Mouse (Mus musculus): ENCODE data around the gene Dnajc1.

The Dnajc1 gene

GRCm38 (mm10) chr2:18372400-18373182 is 20.0 kb downstream of the Dnajc1 start:
- Histone ChIP-seq H3K27me3 (ENCODE audit: insufficient read depth, low read length) (no peaks in the 10 kb centered on the region), H3K9me3 (ENCODE audit: low read length) (no peaks in the 10 kb centered on the region), H3K4me1 (replicated peaks; ENCODE audit: low read depth, low read length) (no peaks in the 10 kb centered on the region), H3K36me3 (ENCODE audit: insufficient read depth, low read length) (no peaks in the 10 kb centered on the region), H3K4me3 (replicated peaks; ENCODE audit: low read length) (no peak overlapping the region)
- no peak for TF ChIP-seq CTCF (conservative IDR thresholded peaks at IDR 0.05; ENCODE audit: low read length)
- TF ChIP-seq POU5F1 (IDR thresholded peaks at IDR 0.05; ENCODE audit: borderline replicate concordance, low read length) = no peak
- TF ChIP-seq NANOG (IDR thresholded peaks at IDR 0.05; ENCODE audit: borderline replicate concordance, low read length) = no peak

DNA sequence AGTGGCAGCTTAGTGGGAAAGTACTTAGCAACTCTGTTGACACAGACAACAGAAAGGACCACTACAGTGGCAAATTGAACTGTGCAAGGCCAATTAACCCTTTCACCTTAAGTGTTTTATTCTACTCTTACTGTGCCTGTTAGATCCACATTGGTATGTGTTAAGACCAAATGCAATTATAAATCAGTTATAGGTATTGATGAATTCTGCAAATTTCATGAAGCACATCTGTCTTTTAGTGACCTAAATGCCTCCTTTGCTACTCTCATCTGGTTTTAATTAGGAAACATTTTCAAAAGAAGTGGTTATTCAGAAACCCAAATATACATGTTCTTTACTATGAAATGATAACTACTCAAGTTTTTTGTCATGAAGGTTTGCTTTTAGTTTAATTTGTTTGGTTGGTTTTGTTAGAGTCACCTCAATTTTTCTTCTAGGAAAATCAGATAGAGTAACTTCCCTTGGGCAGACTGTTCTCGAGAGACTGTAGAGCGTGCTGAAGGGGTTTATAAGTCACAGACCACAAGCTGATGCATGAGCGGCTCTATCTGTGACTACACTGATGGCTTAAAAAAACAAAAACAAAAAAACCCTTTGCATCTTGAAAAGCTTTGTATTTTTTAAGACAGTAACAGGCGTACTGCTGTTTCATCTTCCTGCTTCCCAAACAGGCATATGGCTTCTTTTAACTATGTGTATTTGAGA is 21.7 kb downstream of the Dnajc1 start:
- Histone ChIP-seq H3K4me1 (replicated peaks; ENCODE audit: low read depth, low read length) (no peaks in the 10 kb centered on the region), H3K36me3 (ENCODE audit: insufficient read depth, low read length) (no peaks in the 10 kb centered on the region), H3K27me3 (ENCODE audit: insufficient read depth, low read length) (no peaks in the 10 kb centered on the region), H3K9me3 (ENCODE audit: low read length) (0 out of 2 replicates have a peak, but pooled peaks cover 2% of the 10 kb centered on the region), H3K4me3 (replicated peaks; ENCODE audit: low read length) (no peak overlapping the region)
- TF ChIP-seq POU5F1 (IDR thresholded peaks at IDR 0.05; ENCODE audit: borderline replicate concordance, low read length) (no peak), NANOG (IDR thresholded peaks at IDR 0.05; ENCODE audit: borderline replicate concordance, low read length) (no peak), CTCF (conservative IDR thresholded peaks at IDR 0.05; ENCODE audit: low read length) (no peak)

- no peak for TF ChIP-seq NANOG (IDR thresholded peaks at IDR 0.05; ENCODE audit: borderline replicate concordance, low read length)
- no peak for TF ChIP-seq POU5F1 (IDR thresholded peaks at IDR 0.05; ENCODE audit: borderline replicate concordance, low read length)
- TF ChIP-seq CTCF (conservative IDR thresholded peaks at IDR 0.05; ENCODE audit: low read length) = no peak
- Histone ChIP-seq H3K27me3 (ENCODE audit: insufficient read depth, low read length) (no peaks in the 10 kb centered on the region), H3K9me3 (ENCODE audit: low read length) (peaks cover 9% of the 10 kb centered on the region; the same call in 1 of the 2 replicates), H3K36me3 (ENCODE audit: insufficient read depth, low read length) (no peaks in the 10 kb centered on the region), H3K4me3 (replicated peaks; ENCODE audit: low read length) (no peak overlapping the region), H3K4me1 (replicated peaks; ENCODE audit: low read depth, low read length) (no peaks in the 10 kb centered on the region)
Observed at GRCm38 (mm10) chr2:18364402-18364801, 28.2 kb downstream of the Dnajc1 start.

DNA sequence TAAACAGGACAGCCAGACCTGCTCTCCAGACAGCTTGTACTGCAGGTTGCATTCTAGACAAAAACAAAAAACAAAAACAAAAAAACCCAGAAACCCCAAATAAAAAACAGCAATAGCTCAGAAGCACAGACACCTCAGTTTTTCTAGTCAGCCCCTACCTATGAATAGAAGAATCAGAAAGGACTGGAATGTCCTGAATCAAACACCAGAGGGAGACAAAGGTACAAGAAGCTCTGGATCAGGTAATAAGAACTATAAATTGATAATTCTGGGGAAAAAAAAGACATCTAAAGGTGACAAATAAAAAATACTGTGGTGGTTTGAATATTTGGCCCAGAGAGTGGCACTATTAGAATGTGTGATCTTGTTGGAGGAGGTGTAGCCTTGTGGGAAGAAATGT is 37.3 kb downstream of the Dnajc1 start:
- no peaks in the 10 kb centered on the region for H3K36me3 ChIP-seq (ENCODE audit: insufficient read depth, low read length)
- H3K27me3 ChIP-seq (ENCODE audit: insufficient read depth, low read length) = no peaks in the 10 kb centered on the region
- H3K9me3 ChIP-seq (ENCODE audit: low read length) = peaks cover 40% of the 10 kb centered on the region
- no peaks in the 10 kb centered on the region for H3K4me1 ChIP-seq (replicated peaks; ENCODE audit: low read depth, low read length)
- TF ChIP-seq CTCF (conservative IDR thresholded peaks at IDR 0.05; ENCODE audit: low read length) (no peak), NANOG (IDR thresholded peaks at IDR 0.05; ENCODE audit: borderline replicate concordance, low read length) (no peak), POU5F1 (IDR thresholded peaks at IDR 0.05; ENCODE audit: borderline replicate concordance, low read length) (no peak)
- no peak overlapping the region for H3K4me3 ChIP-seq (replicated peaks; ENCODE audit: low read length)

- Histone ChIP-seq H3K4me3 (replicated peaks; ENCODE audit: low read length) (no peak overlapping the region), H3K9me3 (ENCODE audit: low read length) (peaks cover 40% of the 10 kb centered on the region), H3K4me1 (replicated peaks; ENCODE audit: low read depth, low read length) (no peaks in the 10 kb centered on the region), H3K27me3 (ENCODE audit: insufficient read depth, low read length) (no peaks in the 10 kb centered on the region), H3K36me3 (ENCODE audit: insufficient read depth, low read length) (no peaks in the 10 kb centered on the region)
- TF ChIP-seq CTCF (conservative IDR thresholded peaks at IDR 0.05; ENCODE audit: low read length) = no peak
- no peak for TF ChIP-seq NANOG (IDR thresholded peaks at IDR 0.05; ENCODE audit: borderline replicate concordance, low read length)
- no peak for TF ChIP-seq POU5F1 (IDR thresholded peaks at IDR 0.05; ENCODE audit: borderline replicate concordance, low read length)
Observed at GRCm38 (mm10) chr2:18352620-18353019, 40.0 kb downstream of the Dnajc1 start.

- TF ChIP-seq CTCF (conservative IDR thresholded peaks at IDR 0.05; ENCODE audit: low read length) (no peak), POU5F1 (IDR thresholded peaks at IDR 0.05; ENCODE audit: borderline replicate concordance, low read length) (no peak), NANOG (IDR thresholded peaks at IDR 0.05; ENCODE audit: borderline replicate concordance, low read length) (no peak)
- Histone ChIP-seq H3K27me3 (ENCODE audit: insufficient read depth, low read length) (no peaks in the 10 kb centered on the region), H3K4me1 (replicated peaks; ENCODE audit: low read depth, low read length) (0 out of 2 replicates have a peak, but pooled peaks cover 6% of the 10 kb centered on the region), H3K9me3 (ENCODE audit: low read length) (no peaks in the 10 kb centered on the region), H3K36me3 (ENCODE audit: insufficient read depth, low read length) (no peaks in the 10 kb centered on the region), H3K4me3 (replicated peaks; ENCODE audit: low read length) (no peak overlapping the region)
Observed at GRCm38 (mm10) chr2:18343464-18343863, 49.2 kb downstream of the Dnajc1 start.

DNA sequence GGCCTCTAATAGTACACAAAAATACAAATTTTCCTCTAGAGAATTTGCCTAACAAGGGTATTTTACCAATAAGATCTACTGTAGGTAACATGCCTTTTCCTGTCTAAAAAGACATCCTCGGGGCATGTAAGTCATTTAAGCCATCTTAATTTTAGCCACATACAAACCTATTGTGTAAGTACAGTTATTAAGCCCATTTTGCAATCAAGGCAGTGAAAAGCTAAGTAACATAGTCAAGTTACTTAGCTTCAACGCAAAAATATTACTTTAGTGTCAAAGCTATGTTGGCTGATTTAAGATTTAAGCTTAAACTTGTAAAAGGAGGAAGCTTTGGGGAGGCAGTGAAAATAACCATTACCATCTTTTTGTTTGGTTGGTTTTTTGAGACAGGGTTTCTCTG is 74.0 kb downstream of the Dnajc1 start:
- no peak for TF ChIP-seq NANOG (IDR thresholded peaks at IDR 0.05; ENCODE audit: borderline replicate concordance, low read length)
- no peak for TF ChIP-seq CTCF (conservative IDR thresholded peaks at IDR 0.05; ENCODE audit: low read length)
- no peak for TF ChIP-seq POU5F1 (IDR thresholded peaks at IDR 0.05; ENCODE audit: borderline replicate concordance, low read length)
- Histone ChIP-seq H3K36me3 (ENCODE audit: insufficient read depth, low read length) (peaks cover 13% of the 10 kb centered on the region), H3K27me3 (ENCODE audit: insufficient read depth, low read length) (no peaks in the 10 kb centered on the region), H3K9me3 (ENCODE audit: low read length) (peaks cover 47% of the 10 kb centered on the region), H3K4me1 (replicated peaks; ENCODE audit: low read depth, low read length) (peaks cover 9% of the 10 kb centered on the region), H3K4me3 (replicated peaks; ENCODE audit: low read length) (no peak overlapping the region)

DNA sequence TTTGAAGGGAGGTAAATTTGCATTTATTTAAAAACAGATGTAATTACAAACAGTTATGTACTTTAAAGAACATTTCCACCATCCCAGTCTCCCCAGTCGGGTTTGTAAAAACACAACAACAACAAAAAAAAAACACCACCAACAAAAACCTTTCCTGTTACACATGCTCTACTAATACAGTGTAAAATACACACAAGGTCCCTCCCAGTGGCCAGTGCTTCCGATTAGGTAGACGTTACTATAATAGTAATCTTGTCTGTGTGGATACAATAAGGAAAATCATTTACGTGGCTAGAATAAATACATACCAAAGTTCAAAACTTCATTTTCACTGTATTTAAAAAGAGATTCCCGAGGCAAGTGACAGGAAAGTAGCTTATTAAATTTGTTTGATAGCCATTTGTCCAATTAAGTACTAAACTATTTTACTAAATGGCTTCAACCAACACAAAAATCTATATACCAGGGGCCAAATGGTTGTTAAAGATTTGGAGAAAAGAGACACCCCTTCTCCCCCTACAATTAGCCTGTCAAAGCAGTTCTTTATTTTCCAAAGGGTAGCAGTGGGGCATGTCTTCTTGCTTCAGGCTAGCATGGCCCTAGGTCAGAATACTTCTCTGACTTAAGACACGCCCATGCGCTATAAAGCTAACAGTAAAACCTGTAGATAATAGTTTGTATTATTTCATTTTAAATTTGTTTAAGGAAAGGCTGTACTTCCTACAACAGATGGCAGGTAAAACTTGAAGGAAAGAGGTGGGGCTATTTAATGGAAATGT is 74.9 kb downstream of the Dnajc1 start:
- no peaks in the 10 kb centered on the region for H3K27me3 ChIP-seq (ENCODE audit: insufficient read depth, low read length)
- no peak overlapping the region for H3K4me3 ChIP-seq (replicated peaks; ENCODE audit: low read length)
- H3K36me3 ChIP-seq (ENCODE audit: insufficient read depth, low read length) = peaks cover 13% of the 10 kb centered on the region
- H3K9me3 ChIP-seq (ENCODE audit: low read length) = peaks cover 37% of the 10 kb centered on the region
- peaks cover 9% of the 10 kb centered on the region for H3K4me1 ChIP-seq (replicated peaks; ENCODE audit: low read depth, low read length)
- TF ChIP-seq NANOG (IDR thresholded peaks at IDR 0.05; ENCODE audit: borderline replicate concordance, low read length) (no peak), CTCF (conservative IDR thresholded peaks at IDR 0.05; ENCODE audit: low read length) (no peak), POU5F1 (IDR thresholded peaks at IDR 0.05; ENCODE audit: borderline replicate concordance, low read length) (no peak)

All from E14TG2a.4 (cell line).